Mouse (Mus musculus) small intestine, adult 2 months (tissue): ENCODE measurements around the gene Rap1gap.

Experiments
- CTCF ChIP-seq: fragments of 200-500 bp; IDR thresholded peaks from 2 replicates; pipeline ENCODE4 v1.5.1; 2012; ENCODE audit warnings: low read depth, mild to moderate bottlenecking, control low read depth, inconsistent platforms, low read length, moderate library complexity, mixed read lengths; ENCODE audit not compliant: insufficient replicate concordance, insufficient read length; ENCODE audit errors: extremely low read depth
- POLR2A ChIP-seq: fragments of 200-500 bp; IDR thresholded peaks from 2 replicates; pipeline ENCODE4 v1.6.1; 2012; ENCODE audit warnings: low read depth, mild to moderate bottlenecking, control low read depth, inconsistent platforms, low read length, moderate library complexity

DNA sequence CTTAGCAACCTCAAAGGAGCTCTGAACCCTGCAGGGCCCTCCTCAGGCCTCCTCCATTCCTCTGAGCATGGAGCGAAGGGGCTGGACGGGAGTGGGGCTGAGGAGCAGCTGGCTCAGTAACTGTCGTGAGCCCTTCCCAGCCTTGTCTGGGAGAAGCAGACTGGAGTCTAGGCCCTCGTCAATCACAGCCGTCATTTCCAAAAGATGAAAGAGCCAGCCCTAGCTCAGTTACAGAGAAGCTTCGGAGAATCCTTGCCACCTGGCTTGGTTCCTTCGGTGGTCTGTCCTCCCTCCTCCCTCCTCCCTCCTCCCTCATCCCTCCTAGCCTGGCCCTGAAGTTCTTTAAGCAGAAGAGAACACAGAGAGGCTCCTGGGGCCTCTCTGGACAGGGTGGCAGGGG lies 16.2 kb downstream of the Rap1gap start:
- TF ChIP-seq CTCF (no peak), POLR2A (no peak)
